Mouse (Mus musculus) inflammation-experienced regulatory T-cells, adult 6 months (primary cell): ENCODE data around the gene 4430402I18Rik. TPM values are rescaled to one million over a fixed set of nuclear protein-coding genes. Genes with fewer than 3 reads are reported as not detected.
"Not testable (repeated sequence)": the region's sequence is repeated elsewhere in the genome, so short reads cannot be mapped to it uniquely, and the experiment has no call there.

Experiments
- ATAC-seq: one replicate; pipeline ENCODE4 v1.8.0; 2017
- polyA plus RNA-seq, 3 experiments: library from polyadenylated mRNA; unstranded; fragments of 100-300 nt; shearing (Covaris generic); gene quantifications; one replicate each; pipeline ENCODE4 v1.2.1; 2017

4430402I18Rik gene
- not detected for polyA plus RNA-seq

DNA sequence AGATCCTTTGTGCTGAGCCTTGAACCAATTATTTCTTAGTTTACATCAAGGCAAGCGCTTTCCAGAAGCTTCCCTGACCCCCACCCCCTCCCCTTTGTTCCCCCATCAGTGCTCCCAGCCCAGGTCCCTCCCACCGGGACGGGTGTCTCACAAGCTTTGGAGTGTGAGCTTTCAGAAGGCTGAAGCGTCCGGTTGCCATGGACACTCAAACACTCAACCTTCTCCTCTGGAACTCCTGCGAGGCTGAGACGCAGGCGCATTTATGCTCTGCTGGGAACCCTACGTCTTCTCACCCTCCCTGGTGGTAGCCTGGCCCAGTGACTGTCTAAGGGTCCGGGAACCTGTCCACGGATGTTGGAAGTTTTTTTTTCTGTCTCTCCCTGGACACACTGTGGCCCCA, at the start of gene 4430402I18Rik:
Gene 4430402I18Rik (minus strand): TSS at position 149 of the 400 bp plus-strand sequence.
- no peak for ATAC-seq

DNA sequence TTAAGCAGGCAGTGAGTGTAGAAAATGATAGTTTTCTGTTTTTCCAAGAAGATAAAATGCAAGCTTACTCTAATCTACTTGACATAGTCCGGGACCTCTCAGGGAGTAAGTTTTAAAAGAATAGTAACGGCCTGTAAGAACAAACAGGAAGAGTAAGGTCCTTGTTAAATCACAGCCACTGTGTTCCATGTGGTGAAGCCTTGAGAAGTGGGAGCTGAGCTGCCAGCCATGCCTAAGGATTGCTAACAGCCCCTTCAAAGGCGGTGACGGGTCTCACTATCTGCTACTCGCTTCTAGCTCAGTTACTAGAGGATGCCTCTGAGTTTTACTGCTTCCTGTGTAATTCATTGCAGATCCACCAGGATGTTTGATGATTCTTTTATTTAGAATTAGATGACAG, 49.2 kb upstream of the 4430402I18Rik start:
- ATAC-seq: no peak

DNA sequence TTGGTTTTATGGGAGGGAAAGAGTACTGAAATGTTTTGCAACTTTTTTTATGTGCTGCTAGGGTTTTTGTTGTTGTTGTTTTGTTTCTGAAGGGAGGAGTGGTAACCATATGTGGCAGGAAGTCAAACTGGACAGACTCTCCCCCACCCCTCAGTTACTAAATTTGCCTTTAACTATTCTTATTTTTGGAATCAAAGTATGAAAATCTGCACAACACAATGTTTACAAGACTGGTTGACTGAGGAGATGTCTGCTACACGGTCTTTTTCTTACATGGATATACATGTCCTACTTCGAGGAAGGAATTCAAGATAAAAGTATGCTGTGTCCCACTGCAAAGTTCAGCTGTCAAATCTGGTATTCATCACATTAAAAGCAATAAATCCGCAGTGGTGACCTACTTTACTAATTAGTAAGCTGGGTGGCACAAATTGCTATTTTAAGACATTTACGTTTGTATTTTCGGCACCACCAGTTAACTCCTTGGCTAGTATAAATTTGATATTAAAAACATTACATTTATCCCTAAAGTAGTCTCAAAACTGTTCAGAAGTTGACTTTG, 48.7 kb upstream of the 4430402I18Rik start:
- no peak for ATAC-seq

DNA sequence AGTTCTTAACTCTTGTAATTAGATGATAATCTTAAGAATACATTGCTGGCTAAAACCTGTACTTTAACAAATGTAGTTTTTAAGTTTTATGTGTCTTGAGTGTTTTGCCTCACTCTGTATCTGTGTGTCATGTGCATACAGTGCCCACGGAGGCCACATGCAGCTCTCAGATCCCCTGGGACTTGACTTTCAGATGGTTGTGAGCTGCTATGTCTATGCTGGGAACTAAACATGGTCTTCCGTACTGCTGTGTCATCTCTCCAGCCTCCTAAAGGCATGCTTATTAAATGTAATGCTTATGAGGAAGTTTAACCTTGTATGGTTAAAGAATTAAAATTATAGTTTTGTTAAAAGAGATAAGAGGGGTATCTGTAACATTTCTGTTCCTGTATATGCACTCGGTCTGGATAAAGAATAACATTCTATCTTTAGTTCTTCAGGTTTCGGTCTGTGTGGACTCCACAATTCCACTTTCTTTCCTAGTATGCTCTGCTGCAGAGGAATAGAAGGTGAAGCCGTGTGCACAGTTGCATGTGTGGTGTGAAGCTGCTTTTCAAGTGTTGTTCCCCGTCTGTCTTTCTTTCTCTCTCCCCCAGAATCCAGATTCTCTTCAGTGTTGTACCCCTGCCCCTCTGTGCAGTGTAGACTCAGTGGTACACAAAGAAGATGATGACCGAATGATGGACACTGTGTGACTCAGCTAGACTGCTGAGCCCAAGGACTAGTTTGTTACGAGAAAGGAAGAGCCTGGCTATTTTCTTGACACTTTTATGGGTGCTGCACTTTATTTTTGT, 48.0 kb upstream of the 4430402I18Rik start:
- no peak for ATAC-seq

DNA sequence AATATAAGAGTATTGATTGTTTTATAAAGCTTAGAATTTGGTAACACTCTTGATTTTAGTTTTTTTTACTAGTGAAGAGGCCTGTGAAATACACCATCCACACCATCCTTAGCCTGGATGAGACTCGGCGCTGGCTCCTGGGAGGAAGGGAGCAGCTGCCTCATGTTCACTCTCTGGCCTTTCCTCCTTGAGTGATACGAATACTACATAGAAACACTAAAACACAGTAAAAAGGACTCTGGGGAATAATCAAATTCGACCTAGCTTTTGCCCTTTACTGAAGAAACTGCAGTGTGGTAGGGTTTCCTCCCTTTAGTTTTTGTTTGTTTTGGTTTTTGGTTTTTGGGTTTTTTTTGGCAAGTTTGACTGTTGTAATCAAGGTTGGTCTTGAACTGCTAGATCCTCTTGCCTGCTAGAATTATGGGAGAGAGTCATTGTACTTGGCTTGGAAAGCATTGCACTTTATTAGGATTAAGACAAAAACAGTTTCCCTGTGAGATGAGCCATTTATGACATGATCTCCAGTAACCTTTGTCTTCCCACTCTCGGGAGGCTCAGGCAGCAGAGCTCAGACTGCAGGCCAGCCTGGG, 47.0 kb upstream of the 4430402I18Rik start:
- no peak for ATAC-seq

DNA sequence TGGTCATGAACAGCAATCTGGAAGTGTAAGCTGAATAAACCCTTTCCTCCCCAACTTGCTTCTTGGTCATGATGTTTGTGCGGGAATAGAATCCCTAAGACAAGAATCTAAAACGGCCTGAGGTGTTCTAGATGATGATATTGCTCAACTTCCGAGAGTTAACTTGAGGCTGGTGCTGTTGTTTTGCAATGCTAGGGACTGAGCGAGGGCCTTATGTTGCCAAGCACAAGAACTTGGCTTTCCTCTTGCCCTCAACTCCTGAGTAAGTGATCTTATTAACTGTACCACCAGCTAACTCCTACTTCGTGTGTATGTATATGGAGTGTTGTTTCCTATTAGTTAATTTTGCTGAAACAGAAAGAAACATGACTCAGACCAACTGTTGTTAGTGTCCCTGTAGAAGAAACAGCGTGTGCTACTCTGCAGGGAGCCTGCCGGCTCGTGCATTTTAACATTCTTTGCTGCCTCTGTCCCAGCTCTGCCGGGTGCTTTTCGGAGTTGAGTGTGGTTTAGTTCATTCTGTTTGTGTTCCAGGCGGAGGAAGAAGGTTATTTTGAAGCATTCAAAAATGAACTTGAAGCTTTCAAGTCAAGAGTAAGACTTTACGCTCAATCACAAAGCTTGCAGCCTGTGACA, 43.9 kb upstream of the 4430402I18Rik start:
- ATAC-seq: no peak

DNA sequence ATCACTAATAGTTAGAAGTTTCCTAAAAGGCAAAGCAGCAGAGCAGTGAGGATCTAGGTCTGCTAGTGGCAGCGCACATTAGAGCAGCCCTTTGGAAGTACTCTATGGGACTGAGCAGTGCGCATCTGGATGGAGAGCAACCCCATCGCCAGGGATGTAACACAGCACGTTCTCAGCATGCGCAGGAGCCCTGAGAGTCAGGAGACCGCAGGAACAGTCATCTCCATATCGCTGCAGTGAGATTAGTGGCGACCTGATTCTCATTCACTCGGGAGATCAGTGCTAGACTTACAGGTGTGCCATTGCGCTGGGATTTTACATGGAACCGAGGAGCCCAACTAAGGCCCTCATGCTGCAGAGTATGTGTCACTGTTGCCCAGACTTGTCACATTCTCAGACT, 41.4 kb upstream of the 4430402I18Rik start:
- no peak for ATAC-seq

DNA sequence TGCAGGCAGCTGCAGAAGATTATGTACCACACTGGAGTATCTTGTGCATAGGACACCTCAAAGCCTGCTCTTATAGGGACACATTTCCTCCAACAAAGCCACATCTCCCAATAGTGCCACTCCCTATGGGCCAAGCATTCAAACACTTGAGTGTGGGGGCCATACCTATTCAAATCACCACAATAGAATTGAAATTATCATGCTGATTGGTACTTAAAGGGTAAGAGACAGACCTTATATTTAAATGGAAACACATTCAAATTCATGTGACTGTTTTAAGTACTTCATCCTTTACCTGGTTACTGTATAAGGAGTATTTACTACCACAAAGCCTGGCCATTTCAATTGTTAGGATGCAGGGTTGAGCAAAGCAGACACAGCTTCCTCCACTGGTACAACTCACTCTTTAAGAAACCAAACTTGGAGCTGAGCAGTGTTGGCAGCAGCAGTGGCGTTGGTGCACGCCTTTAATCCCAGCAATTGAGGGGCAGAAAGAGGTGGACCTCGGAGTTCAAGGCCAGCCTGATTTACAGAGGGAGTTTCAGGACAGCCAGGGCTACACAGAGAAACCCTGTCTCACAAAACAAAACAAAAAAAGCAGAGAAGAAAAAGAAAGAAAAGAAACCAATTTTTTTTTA, 40.6 kb upstream of the 4430402I18Rik start:
- no peak for ATAC-seq

DNA sequence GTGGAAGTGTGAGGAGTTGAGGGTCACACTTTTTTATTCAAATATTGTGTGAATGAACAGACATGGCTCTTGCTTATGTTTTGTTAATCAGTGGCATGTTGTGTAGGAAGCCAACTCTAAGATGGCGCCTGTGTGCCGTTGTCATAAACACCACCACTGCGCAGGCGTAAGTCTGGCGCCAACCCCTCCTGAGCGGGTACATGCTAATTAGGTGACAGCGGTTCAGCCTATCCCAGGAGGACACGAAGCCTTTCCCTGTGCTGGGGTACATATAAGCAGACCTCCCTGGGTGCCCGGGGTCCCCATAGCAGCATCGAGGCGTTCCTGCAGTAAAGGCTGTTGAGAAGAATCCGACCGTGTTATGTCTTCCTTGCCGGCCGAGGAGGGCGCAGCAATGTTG, 32.7 kb upstream of the 4430402I18Rik start:
- ATAC-seq: not testable (repeated sequence)

DNA sequence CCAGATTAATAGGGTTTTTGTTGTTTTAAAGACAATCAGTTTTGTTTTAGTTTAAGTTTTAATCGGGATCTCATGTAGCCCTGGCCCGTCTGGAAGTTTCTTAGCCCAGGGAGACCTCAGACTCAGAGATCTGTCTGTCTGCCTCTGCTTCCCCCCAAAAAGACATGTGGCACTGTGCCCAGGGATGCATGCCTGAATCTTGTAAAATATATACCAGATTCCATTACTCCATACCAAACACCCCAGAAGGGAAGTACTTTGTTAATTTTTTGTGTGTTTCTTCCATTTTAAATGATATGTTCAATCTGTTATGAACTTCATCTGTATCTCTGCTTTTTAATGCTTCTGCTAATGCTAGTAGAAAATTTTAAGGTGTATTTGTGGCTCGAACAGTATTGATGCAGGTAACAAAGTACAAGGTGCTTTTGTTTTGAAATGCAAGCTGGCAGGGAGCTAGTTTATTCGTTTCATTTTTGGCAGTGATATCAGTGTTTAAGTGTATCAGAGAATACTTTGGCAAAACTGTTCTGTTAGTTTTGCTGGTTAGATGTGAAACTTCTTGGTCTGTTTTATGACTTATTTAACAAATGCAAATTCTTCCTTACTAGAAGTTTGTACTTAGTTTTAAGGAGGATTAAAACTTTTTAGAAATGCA, 30.5 kb upstream of the 4430402I18Rik start:
- no peak for ATAC-seq

DNA sequence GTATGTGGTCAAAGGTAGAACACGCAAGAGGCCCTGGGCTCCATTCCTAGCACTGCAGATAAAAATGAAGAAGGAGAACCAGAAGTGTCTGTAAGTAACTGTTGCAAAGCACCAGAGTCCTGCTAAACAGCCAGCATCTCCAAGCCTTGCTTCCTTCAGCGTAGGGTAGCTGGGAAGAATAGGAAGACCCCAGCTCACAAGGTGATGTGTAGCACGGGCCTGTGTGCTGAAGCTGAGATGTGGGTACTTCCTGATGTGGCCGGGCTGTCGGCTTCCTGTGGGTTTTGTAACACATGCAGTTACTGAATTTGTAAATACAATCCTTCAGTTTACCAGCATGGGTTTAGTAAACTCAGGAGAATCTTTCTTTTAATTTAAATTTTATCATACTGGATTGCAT, 27.8 kb upstream of the 4430402I18Rik start:
- no peak for ATAC-seq

DNA sequence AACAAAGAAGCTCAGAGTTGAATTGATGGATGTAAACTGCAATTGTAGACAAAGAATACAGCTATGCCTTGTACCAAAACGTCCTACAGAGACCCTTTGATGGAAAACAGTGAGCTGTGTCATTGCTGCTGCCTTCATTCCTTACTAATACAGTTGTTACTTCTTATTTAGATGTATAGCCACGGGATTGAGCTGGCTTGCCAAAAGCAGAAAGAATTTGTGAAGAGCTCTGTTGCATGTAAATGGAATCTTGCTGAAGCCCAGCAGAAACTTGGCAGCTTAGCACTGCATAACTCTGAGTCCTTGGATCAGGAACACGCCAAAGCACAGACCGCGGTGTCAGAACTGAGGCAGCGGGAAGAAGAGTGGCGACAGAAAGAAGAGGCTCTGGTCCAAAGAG, 27.3 kb upstream of the 4430402I18Rik start:
- no peak for ATAC-seq

DNA sequence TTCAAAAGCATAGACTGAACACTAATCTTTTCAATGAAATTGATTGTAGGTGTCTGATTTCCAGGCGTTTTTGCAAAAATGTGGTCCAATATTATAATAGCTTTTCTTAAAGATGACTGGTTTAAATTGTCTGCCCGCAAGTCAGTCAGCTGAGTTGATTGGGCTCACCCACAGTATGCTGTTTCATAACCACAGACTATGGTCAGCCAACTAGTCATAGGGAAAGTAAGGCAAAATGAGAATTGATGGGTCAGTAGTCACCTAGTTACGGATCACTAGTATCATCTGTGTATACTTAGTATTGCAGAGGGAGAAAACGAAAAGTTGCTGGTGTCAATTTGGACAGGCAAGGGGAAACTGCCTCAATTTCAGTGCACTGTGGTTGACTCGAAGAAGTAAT, 23.8 kb upstream of the 4430402I18Rik start:
- ATAC-seq: no peak

DNA sequence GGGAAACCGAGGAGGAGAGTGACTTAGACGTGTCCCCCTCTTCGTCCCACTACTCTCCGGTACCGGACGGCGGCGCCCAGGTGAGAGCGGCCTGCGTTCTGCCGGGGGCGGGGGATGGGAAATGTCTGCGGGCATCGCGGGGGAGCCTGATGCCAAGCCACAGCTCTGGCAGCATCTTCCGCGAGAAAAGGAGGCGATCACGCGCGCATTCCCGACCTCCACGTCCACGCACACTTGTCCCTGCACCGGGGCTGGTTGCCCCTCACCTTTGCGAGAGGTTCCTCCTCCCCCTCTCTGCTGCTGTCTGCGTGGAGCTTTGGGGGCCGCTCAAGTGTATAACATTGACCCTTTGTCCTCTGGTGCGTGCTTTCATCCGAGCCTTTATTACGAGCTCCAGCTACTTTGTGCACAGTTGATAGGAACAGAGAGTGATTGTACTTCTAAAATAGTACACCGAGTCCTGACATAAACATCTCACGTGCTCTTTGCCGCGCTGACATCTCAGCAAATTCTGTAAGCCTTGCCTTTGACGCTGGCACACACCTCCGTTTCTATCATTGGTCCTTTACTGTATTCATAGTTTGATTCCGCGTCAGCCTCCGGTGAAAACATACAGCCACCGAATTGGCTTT, 23.1 kb upstream of the 4430402I18Rik start:
- peak; percentile 56 for ATAC-seq

DNA sequence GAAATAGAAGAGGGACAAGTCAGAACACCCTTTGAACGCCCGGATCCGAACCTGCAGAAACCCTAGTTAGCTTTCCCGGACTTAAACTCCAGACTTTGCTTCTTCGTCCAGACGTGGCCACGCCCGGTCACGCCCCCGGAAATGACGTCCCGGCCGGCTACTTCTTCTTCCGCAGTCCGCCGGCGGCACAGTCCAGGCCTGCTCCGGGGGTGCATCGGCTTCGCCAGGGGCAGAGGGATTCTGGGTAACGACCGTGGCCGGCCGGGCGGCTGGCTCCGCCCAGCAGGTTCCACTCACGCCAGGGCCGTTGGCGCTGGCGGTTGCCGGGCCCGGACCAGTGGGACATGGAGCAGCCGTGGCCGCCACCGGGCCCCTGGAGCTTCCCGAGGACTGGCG, 22.6 kb upstream of the 4430402I18Rik start, which contains the start of gene Cdc37l1:
Gene Cdc37l1 (plus strand): TSS at position 159 of the 396 bp plus-strand sequence.
- ATAC-seq: peak; percentile 86

DNA sequence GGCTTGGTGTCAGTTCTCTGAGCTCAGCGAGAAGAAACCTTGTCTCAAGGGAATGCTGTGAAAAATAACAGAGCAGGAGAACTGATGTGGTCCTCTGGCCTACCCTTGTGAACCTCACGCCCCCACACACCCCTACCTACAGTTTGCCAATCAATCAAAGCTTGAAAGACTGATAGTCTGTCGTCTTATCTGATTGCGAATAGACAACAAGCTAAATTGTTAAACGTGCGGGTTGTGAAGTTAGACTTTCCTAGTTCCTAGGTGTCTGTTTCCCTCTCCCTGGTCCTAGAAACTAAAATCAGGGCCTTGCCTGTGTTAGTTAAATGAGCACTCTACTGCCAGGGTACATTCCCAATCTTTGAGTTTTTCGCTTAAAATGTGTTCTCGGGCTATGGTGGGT, 21.9 kb upstream of the 4430402I18Rik start:
- no peak for ATAC-seq

DNA sequence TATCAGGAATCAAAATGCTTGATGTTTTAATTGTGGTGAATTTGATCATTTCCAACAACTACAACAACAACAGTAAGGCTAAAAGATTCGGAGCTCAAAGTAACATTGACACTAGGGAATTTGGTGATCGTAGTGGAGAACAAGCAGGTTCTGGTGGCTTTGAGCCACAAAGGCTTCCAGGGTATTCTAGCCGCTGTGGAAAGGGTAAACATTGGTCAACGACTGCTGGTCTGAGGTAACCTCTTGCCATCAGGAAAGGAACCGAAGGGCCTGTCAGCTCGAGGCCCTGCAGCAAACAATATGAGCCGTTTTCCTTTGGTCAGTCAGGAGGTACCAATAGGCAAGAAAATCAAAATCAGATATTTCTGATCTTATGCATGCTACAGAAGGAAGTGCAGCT, 15.0 kb upstream of the 4430402I18Rik start:
- ATAC-seq: no peak

DNA sequence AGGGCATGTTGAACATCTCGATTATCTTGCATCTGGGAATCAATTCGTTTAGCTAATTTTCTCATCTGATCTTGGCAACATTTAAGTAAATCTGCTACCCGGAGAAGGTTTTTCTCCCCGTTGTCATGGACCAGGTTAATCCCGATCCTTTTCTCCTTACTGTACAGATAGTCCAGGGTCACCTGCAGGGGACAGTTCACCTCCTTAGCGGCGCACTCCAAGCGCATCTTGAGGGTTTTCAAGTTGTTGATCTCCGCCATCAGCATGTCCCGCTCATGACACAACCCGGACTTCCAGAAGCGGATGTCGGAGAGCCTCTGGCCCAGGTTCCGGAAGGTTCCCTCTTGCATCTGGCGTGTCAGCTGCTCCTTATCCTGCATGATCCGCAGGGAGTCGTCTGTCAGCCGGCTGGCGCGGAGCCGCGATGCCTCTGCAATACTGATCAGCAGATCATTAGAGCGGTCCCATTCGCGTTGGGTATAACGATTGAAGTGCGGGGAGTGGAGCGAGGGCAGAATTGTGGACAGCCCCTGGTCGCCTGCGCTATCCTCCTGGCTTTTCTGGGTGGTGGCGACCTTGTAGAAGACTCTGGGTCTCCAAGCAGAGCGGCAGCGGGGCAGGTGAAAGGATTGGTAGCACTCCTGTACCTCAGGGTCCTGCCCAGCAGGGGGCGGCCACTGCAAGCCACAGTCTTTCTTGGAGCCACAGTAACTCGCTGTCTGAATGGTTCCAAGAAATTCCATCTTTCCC, 7.4 kb upstream of the 4430402I18Rik start:
- peak; percentile 77 for ATAC-seq

DNA sequence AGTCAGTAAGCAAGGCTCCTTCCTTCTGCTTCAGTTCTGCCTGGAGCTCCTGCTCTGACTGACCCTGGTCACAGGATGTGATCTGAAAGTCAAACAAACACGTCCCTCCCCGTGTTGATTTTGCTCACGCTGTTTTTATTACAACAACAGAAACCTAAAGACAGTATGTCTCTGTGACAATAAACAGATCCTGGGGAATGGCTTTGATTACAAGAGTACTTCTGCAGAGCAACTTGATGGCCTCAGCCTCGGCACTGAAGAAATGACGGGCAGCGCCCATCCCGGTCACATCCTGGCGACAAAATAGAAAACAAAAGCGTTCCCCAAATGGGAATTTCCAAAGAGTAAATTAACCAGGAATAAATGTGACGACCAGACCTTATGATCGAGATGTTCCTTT, 2.7 kb upstream of the 4430402I18Rik start:
- ATAC-seq: no peak

DNA sequence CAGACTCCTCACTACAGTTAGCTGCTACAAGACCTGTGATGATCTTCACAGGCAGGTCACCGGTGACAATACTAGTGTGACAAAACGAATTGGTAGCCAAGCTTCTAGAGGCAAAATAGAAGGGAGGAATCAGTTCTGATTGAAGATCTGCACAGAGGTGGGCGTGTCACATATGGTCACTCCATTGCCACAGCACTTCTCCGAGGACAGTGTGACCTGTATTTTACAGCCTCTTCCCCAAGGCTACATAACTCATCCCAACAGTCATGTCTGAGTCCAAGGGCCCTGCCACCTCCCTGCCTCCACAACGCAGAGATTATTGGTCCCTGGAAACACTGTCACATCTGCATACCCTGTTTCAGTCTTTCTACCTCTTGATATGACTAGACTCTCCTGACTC, 1.6 kb upstream of the 4430402I18Rik start:
- ATAC-seq: no peak

DNA sequence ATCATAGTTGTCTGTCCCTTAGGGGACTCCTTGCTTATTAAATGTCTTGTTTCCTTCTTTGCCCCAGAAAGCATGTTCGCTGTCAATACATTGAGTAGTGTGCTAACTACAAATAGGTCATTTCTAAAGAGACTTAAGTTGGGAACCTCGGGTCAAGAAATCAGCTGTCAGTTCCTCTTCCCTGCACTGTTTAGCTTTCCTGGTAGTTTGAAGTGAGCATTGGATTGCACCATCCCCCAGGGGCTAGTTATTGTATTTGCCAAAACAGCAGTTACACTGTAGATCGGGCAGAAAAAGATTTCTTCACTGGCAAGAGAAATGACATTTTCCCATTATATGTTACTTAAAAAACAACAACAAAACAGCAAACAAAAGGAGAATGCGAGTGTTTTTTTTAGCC, 578 bp upstream of the 4430402I18Rik start:
- no peak for ATAC-seq
